Mouse (Mus musculus) cerebellum, postnatal 4 days (tissue): Measurements from ENCODE around the gene Aida.
"Not testable (repeated sequence)": the region's sequence is repeated elsewhere in the genome, so short reads cannot be mapped to it uniquely, and the experiment has no call there.

Experiments used
- DNase-seq, 2 experiments: peaks; one replicate each; pipeline ENCODE4 v3.0.0; 2022; ENCODE audit warnings: low spot score in 2 of 2, mixed read lengths in 1 of 2

Gene Aida

GRCm38 (mm10) chr1:183296465-183296864, at the start of gene Aida:
Aida (plus strand) TSS chr1:183296590.
- DNase-seq = peak; percentile 25 to 39

DNA sequence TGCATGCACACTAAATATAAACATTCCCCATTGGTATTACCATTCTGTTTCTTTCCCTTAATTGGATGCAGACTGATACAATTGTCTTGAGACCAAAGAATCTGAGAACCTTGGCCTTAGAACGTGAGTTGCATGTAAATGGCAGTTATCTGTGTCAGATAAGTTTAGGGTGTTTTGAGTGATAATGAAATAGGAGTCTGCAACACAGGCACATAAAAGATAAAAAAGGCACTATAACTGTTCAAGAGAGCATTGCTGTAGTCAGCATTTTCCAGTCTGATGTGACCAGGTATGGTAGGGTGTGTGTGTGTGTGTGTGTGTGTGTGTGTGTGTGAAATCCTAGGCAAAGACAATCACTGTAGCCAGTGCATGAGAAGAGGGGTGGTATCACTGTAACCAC, 48.2 kb upstream of the Aida start:
- no peak for DNase-seq

DNA sequence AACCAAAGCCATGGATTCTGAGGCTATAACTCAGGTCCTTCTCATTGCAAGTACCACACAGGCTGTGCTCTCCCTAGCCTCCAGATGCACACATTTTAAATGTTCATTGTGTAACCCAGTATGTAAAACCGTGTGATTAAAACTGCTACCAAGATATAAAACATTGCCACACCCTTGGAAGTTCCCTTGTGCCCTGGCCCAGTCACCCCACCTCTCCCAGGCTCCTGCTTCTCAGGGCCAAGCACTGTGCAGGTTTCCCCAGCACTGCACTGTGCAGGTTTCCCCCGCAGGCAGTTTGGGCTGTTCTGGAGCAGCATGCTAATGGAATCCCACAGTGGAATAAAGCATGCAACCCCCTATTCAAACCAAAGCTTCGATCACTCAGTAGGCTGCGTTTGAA, 45.8 kb upstream of the Aida start:
- DNase-seq = no peak

DNA sequence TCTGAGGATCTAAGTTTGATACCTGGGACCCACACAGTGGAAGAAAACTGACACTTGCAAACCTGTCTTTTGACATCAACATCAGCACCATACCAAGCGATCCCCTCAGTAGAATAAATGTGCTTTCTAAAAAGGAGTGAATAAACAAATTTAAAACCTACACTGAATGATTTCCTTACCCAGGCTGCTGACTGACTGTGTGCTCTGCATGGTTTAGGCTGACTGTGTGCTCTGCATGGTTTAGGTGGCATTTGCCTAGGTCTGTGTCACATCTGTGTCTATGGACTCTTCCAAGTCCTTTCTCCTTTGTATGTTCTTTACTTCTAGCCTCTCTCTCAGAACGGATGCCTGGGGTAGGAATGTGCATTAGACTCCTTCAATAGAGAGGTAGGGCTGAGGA, 44.6 kb upstream of the Aida start:
- no peak for DNase-seq

DNA sequence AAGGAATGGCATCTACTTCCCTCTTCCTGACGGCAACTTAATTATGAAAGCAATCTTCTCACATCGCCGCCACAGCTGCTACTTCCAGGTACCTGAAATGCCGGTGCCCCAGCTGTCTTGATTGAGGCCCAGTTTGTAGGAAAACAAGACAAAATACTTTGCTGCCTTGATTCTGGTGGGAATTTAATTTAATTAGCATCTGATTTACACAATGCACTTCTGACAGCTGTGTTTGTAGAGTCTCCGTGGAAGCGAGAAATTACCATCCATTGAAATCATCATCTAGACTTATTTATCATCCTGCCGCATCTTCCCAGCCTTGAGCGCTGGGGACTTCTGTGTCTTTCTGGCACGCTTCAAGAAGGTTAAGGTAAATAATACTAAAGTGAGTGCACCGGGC, 43.8 kb upstream of the Aida start:
- no peak for DNase-seq

DNA sequence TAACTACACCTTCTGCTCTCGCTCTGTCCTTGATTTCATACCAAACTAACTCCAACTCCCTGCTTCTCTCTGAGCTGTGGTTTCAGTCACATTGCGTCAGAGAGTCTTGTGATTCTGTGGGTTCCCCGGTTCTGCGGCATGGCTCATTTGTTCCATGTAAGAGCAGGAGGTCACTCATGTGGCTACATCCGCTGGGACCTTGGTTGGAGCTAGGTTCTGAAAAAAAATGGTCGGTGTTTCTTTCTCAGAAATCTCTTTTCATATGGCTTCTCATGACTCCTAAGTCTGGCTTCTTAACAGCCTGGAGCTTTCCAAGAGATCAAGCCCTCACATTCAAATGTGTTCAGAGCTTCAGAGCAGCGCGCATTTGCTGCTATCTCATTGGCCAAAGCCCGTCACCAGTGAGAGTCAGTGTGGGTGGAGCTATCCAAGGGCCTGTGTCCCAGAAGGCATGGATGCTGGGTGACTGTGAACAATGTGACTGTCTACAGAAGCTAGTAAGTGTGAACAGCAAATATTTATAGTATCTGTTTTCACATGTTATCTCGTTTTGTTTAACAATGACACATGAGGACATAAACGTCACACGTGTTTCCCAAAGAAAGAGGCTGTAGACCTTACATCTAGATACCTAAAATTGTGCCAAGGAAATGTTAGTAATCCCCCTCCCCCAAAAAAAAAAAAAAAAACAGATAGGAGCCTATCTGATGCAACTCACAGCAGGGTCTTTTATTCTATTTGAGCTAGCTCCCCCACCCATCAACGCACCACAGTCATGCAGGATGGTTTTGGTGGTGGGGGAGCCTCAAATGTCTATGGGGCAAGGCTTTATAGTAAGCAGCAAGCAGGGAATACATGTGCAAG, 32.0 kb upstream of the Aida start:
- no peak for DNase-seq

GRCm38 (mm10) chr1:183265921-183266467, 30.4 kb upstream of the Aida start:
- no peak for DNase-seq

- no peak for DNase-seq
Measured at GRCm38 (mm10) chr1:183267666-183268065, 28.7 kb upstream of the Aida start.

GRCm38 (mm10) chr1:183272867-183273818, 23.2 kb upstream of the Aida start:
- no peak for DNase-seq

DNA sequence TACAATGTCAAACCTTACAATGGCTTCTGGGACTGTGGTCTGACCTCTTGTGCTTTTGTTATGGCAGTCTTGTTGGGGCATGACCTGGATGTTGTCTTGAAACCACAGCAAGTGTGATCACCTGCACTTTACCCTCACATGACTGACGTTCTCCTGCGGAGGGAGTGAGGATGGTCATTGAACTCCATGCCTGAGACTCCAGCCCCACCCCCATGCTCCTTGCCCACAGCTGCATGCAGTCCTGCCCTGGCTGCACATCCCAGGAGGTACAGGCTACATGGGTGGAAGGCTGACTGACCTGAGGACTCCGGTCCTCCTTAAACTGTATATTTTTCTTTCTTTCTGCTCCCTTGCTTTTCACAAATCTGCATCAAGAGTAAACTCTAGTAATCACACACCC, 22.0 kb upstream of the Aida start:
- no peak for DNase-seq

DNA sequence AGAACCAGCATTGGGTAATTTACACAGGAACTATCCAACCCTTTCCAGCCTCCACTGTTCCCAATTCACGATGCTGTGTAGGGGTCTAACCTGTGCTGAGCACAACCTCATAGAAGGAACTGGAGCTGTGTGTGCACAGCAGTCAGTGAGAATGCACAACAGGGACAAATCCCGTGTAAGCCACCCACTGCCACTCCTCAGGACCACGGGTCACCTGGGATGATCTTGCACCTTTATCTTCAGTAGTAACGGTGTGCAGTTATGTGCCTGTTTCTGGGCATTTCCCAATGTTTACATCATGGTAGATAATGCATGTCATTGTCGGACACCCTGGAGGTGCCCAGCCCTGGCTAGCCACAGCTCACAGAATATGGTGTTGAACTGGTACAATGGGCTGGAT, 20.6 kb upstream of the Aida start:
- no peak for DNase-seq

GRCm38 (mm10) chr1:183288351-183288750, 8.0 kb upstream of the Aida start:
- no peak for DNase-seq

DNA sequence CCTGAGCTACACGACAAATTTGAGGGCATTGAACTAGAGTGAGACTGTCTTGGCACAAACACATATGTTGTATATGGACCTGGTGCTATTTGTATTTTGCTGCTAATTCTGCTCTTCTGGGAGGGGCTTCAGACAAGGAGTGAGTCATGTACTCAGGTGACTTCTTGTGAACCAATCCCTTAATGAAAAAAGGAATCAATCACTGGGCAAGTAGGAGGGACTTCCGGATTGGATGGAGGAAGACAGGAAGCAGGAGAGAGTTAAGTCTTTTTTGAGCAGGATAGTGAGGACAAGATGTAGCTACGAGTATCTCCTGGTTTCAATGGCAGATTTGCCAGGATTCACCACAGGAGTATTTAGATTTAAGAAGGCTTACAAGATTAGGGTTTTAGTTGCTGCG, 6.8 kb upstream of the Aida start:
- DNase-seq = no peak

- peak; percentile 81 to 94 for DNase-seq
Measured at GRCm38 (mm10) chr1:183296877-183297383, 540 bp downstream of the Aida start, which contains the start of gene Brox. Brox (minus strand) TSS chr1:183297269.

DNA sequence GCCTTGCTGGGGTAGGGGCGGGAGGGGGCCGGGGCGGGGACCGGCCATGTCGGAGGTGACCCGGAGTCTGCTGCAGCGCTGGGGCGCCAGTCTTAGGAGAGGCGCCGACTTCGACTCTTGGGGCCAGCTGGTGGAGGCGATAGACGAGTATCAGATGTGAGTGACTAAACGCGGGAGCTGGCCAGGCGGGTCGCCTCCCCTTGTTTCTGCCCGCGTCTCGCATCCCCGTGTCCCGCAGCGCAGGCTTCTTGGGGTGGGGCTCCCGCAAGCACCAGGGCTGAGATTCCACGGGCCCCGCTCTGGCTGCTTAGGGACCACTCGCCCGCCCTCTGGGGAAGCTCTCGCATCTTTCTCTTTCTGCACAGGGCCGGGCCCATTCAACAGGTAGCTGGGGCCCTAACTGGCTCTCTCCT, 1.1 kb downstream of the Aida start:
- DNase-seq = peak in 1 of 2 experiments; percentile 54

DNA sequence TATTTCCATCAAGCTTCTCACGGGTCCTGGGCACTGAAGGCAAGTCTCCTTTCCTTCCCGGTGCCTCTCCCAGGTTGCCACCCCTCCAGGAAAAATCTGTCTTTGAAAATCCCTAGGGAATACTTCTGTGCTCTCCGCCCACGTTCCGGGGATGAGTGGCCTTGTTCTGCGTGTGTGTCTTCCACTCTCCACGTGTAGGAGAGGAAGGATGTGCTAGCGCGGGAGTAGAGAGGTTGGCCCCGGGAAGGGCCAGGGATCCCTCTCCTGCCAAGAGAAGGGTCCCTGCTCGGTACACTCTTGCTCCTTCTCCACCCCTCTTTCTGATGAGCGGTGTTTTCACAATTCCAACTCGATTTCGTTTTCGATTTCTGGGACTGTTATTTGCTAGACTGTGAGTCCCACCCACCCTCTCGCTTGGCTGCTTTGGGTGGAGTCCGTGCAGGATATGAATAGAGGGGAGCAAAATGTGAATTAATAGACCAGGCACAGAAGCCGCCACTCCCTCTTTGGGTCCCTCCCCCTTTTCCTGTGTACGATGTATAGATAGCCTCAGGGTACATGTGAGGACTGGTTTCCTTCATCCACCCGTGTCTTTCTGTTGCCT, 1.6 kb downstream of the Aida start:
- peak in 1 of 2 experiments; percentile 22 for DNase-seq

GRCm38 (mm10) chr1:183299161-183299560, 2.8 kb downstream of the Aida start:
- peak; percentile 99 to 100 for DNase-seq

DNA sequence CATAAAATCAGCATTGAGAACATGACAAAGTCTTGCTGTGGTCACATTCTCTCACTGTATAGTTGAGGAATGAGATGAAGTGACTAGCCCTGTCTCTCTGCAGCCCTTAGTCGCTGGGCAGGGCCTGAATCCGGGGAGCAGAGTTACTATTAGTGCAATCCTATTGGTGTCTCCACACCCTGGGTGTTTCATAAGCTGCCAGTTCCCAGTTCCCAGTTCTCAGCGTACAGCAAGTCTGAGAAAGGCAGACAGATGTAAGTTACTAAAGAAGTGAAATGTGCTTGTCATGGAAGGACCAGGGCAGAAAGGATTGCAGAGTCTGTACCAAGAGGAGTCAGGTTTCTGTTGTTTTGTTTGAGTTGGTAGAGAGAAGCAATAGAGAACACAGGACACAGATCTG, 11.2 kb downstream of the Aida start:
- no peak for DNase-seq

DNA sequence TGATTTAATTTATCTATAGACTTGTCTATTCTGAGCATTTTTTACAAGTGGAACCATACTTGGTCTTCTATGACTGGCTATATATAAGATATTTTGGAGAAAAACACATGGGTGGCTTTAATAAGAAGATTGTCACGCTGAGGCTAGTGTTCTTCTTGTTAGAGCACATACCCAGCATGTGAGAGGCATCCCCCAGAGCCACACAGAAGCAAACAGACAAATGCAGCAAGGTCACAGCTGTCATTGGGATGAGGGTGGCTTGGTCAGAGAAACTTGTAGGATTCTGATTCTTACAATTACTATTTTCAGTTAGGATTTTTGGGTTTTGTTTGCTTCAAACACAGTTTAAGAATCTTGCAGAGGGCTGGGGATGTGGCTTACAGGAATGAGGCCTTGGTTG, 12.1 kb downstream of the Aida start:
- no peak for DNase-seq

GRCm38 (mm10) chr1:183309601-183310000, 13.2 kb downstream of the Aida start:
- not testable (repeated sequence) for DNase-seq

GRCm38 (mm10) chr1:183312076-183312475, 15.7 kb downstream of the Aida start:
- no peak for DNase-seq

- DNase-seq = no peak
Measured at GRCm38 (mm10) chr1:183315783-183316182, 19.4 kb downstream of the Aida start.
